In the genomic region with DNA sequence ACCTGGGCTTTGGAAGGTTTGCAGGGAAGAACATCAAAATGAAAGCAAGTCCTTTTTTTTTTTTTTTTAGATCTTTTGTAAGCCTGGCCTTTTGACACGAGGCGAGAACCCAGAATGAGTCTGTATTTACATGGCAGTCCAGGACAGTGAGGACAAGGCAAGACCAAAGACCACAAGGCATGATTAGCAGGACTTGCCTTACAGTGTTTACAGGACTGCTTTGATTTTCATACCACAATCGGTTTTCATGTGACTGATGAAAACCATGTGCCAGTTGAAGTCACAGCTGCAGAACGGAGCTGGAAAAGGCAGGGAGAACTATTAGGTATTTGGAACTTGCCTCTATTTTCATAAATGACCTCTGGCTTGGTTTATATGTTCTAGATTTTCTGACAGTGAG, we compare ENCODE assay signal across 25 mouse cellular contexts. TPM values are rescaled to one million over a fixed set of nuclear protein-coding genes. Genes with fewer than 3 reads are reported as not detected.
DNase-seq lines count a peak whose midpoint lies in the region; ATAC-seq and TF ChIP-seq lines count a peak whose summit lies in the region.
"Had no signal": no experiment of that assay in that cellular context is flagged by ENCODE, and none has a peak within 500 bp of the region (broad histone marks: within the 10 kb centered on the region; RNA-seq: fewer than 3 reads in every experiment).

No protein-coding gene starts in this region.

- WGBS in embryonic facial prominence, embryonic 11.5 days: 53% methylated on average over 4 of the region's 4 CpGs
- 68% methylated on average over 4 of the region's 4 CpGs for WGBS in embryonic facial prominence, embryonic 10.5 days
- 39% methylated on average over 4 of the region's 4 CpGs for WGBS in lung, embryonic 14.5 days
- WGBS in embryonic facial prominence, embryonic 15.5 days: 36% methylated on average over 4 of the region's 4 CpGs
- 57% methylated on average over 4 of the region's 4 CpGs for WGBS in intestine, embryonic 16.5 days

- no peak overlapping the region for H3K4me2 ChIP-seq in embryonic facial prominence, embryonic 11.5 days (ENCODE audit: low read depth, low read length)
- H3K4me2 ChIP-seq in lung, embryonic 14.5 days: no peak overlapping the region
- H3K4me2 ChIP-seq in embryonic facial prominence, embryonic 15.5 days (replicated peaks): no peak overlapping the region
- H3K4me2 ChIP-seq in intestine, embryonic 16.5 days (ENCODE audit: low read depth, low read length): no peak overlapping the region
- H3K4me2 ChIP-seq: forebrain, embryonic 13.5 days; hindbrain, embryonic 15.5 days; lung, embryonic 15.5 days; neural tube, embryonic 15.5 days; stomach, embryonic 15.5 days had no signal

- no peaks in the 10 kb centered on the region; the same call in 1 of the 2 replicates for H3K4me1 ChIP-seq in embryonic facial prominence, embryonic 11.5 days (ENCODE audit: control insufficient read depth, insufficient read depth, low read length)
- H3K4me1 ChIP-seq in embryonic facial prominence, embryonic 10.5 days: peaks cover 11% of the 10 kb centered on the region
- 0 out of 2 replicates have a peak, but pooled peaks cover 3% of the 10 kb centered on the region for H3K4me1 ChIP-seq in lung, embryonic 14.5 days (ENCODE audit: insufficient read depth)
- H3K4me1 ChIP-seq in embryonic facial prominence, embryonic 15.5 days: peaks cover 42% of the 10 kb centered on the region
- H3K4me1 ChIP-seq in intestine, embryonic 16.5 days (ENCODE audit: control insufficient read depth, insufficient read depth, low read length): 0 out of 2 replicates have a peak, but pooled peaks cover 3% of the 10 kb centered on the region
- H3K4me1 ChIP-seq: stomach, embryonic 15.5 days had no signal

- H3K36me3 ChIP-seq in embryonic facial prominence, embryonic 11.5 days (replicated peaks; ENCODE audit: control insufficient read depth, insufficient read depth, low read depth, low read length): no peaks in the 10 kb centered on the region
- no peaks in the 10 kb centered on the region for H3K36me3 ChIP-seq in embryonic facial prominence, embryonic 10.5 days (replicated peaks)
- no peaks in the 10 kb centered on the region for H3K36me3 ChIP-seq in lung, embryonic 14.5 days (ENCODE audit: insufficient read depth)
- H3K36me3 ChIP-seq in embryonic facial prominence, embryonic 15.5 days: no peaks in the 10 kb centered on the region
- no peaks in the 10 kb centered on the region for H3K36me3 ChIP-seq in intestine, embryonic 16.5 days (ENCODE audit: control insufficient read depth, insufficient read depth, low read length)
- H3K36me3 ChIP-seq: hindbrain, embryonic 10.5 days; hindbrain, embryonic 15.5 days; lung, embryonic 15.5 days; neural tube, embryonic 15.5 days; stomach, embryonic 15.5 days had no signal

- H3K9ac ChIP-seq in embryonic facial prominence, embryonic 11.5 days (replicated peaks; ENCODE audit: low read length): no peak overlapping the region
- H3K9ac ChIP-seq in lung, embryonic 14.5 days: no peak overlapping the region
- H3K9ac ChIP-seq in embryonic facial prominence, embryonic 15.5 days: no peak overlapping the region
- H3K9ac ChIP-seq in intestine, embryonic 16.5 days (ENCODE audit: low read depth, low read length): no peak overlapping the region
- H3K9ac ChIP-seq: forebrain, embryonic 13.5 days; hindbrain, embryonic 15.5 days; liver, embryonic 14.5 days; lung, embryonic 15.5 days; neural tube, embryonic 15.5 days; stomach, embryonic 15.5 days had no signal

- no peak for ATAC-seq in embryonic facial prominence, embryonic 11.5 days (replicated peaks; ENCODE audit: insufficient number of reproducible peaks, low FRiP score, low TSS enrichment, low read depth)
- ATAC-seq in lung, embryonic 14.5 days (ENCODE audit: insufficient read depth): no peak
- no peak for ATAC-seq in embryonic facial prominence, embryonic 15.5 days (ENCODE audit: insufficient number of reproducible peaks, low FRiP score, low TSS enrichment, low read depth)
- no peak for ATAC-seq in intestine, embryonic 16.5 days
- ATAC-seq: forebrain, embryonic 13.5 days had no signal

- H3K27me3 ChIP-seq in embryonic facial prominence, embryonic 11.5 days (ENCODE audit: control insufficient read depth, insufficient read depth, low read length): no peaks in the 10 kb centered on the region
- H3K27me3 ChIP-seq in embryonic facial prominence, embryonic 10.5 days (replicated peaks; ENCODE audit: low read depth, poor library complexity, severe bottlenecking): no peaks in the 10 kb centered on the region
- H3K27me3 ChIP-seq in lung, embryonic 14.5 days (ENCODE audit: insufficient read depth, low read length): no peaks in the 10 kb centered on the region
- H3K27me3 ChIP-seq in embryonic facial prominence, embryonic 15.5 days: no peaks in the 10 kb centered on the region
- no peaks in the 10 kb centered on the region for H3K27me3 ChIP-seq in intestine, embryonic 16.5 days (replicated peaks; ENCODE audit: control insufficient read depth, insufficient read depth, low read length)
- H3K27me3 ChIP-seq: CH12.LX; forebrain, embryonic 13.5 days; hindbrain, embryonic 15.5 days; lung, embryonic 15.5 days; neural tube, embryonic 15.5 days; stomach, embryonic 15.5 days had no signal

- no peak overlapping the region for H3K27ac ChIP-seq in embryonic facial prominence, embryonic 11.5 days (replicated peaks; ENCODE audit: low read depth, low read length)
- no peak overlapping the region for H3K27ac ChIP-seq in embryonic facial prominence, embryonic 10.5 days (replicated peaks)
- no peak overlapping the region for H3K27ac ChIP-seq in lung, embryonic 14.5 days (ENCODE audit: low read depth)
- peak overlapping the region; percentile 67 for H3K27ac ChIP-seq in embryonic facial prominence, embryonic 15.5 days (replicated peaks)
- no peak overlapping the region for H3K27ac ChIP-seq in intestine, embryonic 16.5 days (ENCODE audit: low read length)
- no peak overlapping the region for H3K27ac ChIP-seq in layer of hippocampus, adult 2 months
- H3K27ac ChIP-seq: forebrain, embryonic 13.5 days; hindbrain, embryonic 10.5 days; hindbrain, embryonic 15.5 days; liver, embryonic 14.5 days; lung, embryonic 15.5 days; neural tube, embryonic 15.5 days; stomach, embryonic 15.5 days had no signal

- TF ChIP-seq CTCF in lung, embryonic 14.5 days (IDR thresholded peaks at IDR 0.05; ENCODE audit: low read depth): no peak
- no peak for TF ChIP-seq CTCF in layer of hippocampus, adult 2 months (conservative IDR thresholded peaks at IDR 0.05)

- H3K9me3 ChIP-seq in embryonic facial prominence, embryonic 11.5 days (replicated peaks; ENCODE audit: control insufficient read depth, low read length): no peaks in the 10 kb centered on the region
- H3K9me3 ChIP-seq in embryonic facial prominence, embryonic 10.5 days: no peaks in the 10 kb centered on the region
- H3K9me3 ChIP-seq in lung, embryonic 14.5 days (ENCODE audit: low read depth, low read length): no peaks in the 10 kb centered on the region
- H3K9me3 ChIP-seq in embryonic facial prominence, embryonic 15.5 days (replicated peaks): no peaks in the 10 kb centered on the region
- no peaks in the 10 kb centered on the region for H3K9me3 ChIP-seq in intestine, embryonic 16.5 days (ENCODE audit: control insufficient read depth, low read length)
- H3K9me3 ChIP-seq: forebrain, embryonic 13.5 days; hindbrain, embryonic 10.5 days; hindbrain, embryonic 15.5 days; lung, embryonic 15.5 days; neural tube, embryonic 15.5 days; stomach, embryonic 15.5 days had no signal

- no peak overlapping the region for H3K4me3 ChIP-seq in embryonic facial prominence, embryonic 11.5 days (ENCODE audit: low read depth, low read length)
- no peak overlapping the region for H3K4me3 ChIP-seq in embryonic facial prominence, embryonic 10.5 days
- no peak overlapping the region for H3K4me3 ChIP-seq in lung, embryonic 14.5 days (ENCODE audit: low read depth, low read length)
- no peak overlapping the region for H3K4me3 ChIP-seq in embryonic facial prominence, embryonic 15.5 days (replicated peaks)
- H3K4me3 ChIP-seq in intestine, embryonic 16.5 days (ENCODE audit: low read length): no peak overlapping the region
- no peak overlapping the region for H3K4me3 ChIP-seq in layer of hippocampus, adult 2 months
- H3K4me3 ChIP-seq: forebrain, embryonic 13.5 days; hindbrain, embryonic 10.5 days; hindbrain, embryonic 15.5 days; lung, embryonic 15.5 days; neural tube, embryonic 15.5 days; stomach, embryonic 15.5 days had no signal

- DNase-seq in embryonic facial prominence, embryonic 11.5 days (ENCODE audit: low spot score): peak; percentile 62
- no peak for DNase-seq in embryonic facial prominence, embryonic 10.5 days (ENCODE audit: low spot score)
- peak; percentile 35 for DNase-seq in lung, embryonic 14.5 days
- no peak for DNase-seq in lung, postnatal 25 days (ENCODE audit: low spot score)
- no peak for DNase-seq in layer of hippocampus, adult 2 months (ENCODE audit: low spot score in 2 of 2)
- DNase-seq: adrenal gland, adult 8-10 months; cerebellum, adult 2 months; cerebellum, postnatal 14 days; gastrocnemius, postnatal 36 days; heart, postnatal 14 days; kidney, adult 2 months; kidney, postnatal 36 days; midbrain, embryonic 14.5 days; right cerebral cortex, postnatal 25 days; thymus, postnatal 14 days had no signal

RNA-seq across cellular contexts. Expression of gene Fosl2, which starts 56.6 kb away (rescaled TPM):
- 1.1 TPM in 2 replicates for polyA plus RNA-seq in embryonic facial prominence, embryonic 11.5 days (2014; fragmentation: Nextera tagmentation; extraction: Ambion mirVana)
- polyA plus RNA-seq in embryonic facial prominence, embryonic 10.5 days (2016; fragmentation: Nextera tagmentation; extraction: Ambion mirVana): 0.50 and 0.67 TPM in 2 replicates
- polyA plus RNA-seq in lung, embryonic 14.5 days (2014; fragmentation: Nextera tagmentation; extraction: Ambion mirVana): 3.9 and 4.0 TPM in 2 replicates
- 12.5 and 14.0 TPM in 2 replicates for polyA plus RNA-seq in embryonic facial prominence, embryonic 15.5 days (2015; fragmentation: Nextera tagmentation; extraction: Ambion mirVana)
- polyA plus RNA-seq in intestine, embryonic 16.5 days (2015; fragmentation: Nextera tagmentation; extraction: Ambion mirVana): 5.7 and 6.5 TPM in 2 replicates
- 10 to 100 TPM; 52.1 to 52.5 TPM for total RNA-seq in layer of hippocampus, adult 2 months (2021)

Comparison
In these comparisons a context has a peak if more than half of its experiments do, and no peak if none do; other contexts are left out.
1. DNase-seq: peak in embryonic facial prominence, embryonic 11.5 days (single experiment) and lung, embryonic 14.5 days (single experiment); none in embryonic facial prominence, embryonic 10.5 days (single experiment), lung, postnatal 25 days (single experiment) and layer of hippocampus, adult 2 months (0 of 2).